Mouse (Mus musculus) ZHBTc4 (cell line): ENCODE results near the gene Rpl41.
"Not testable (repeated sequence)": the region's sequence is repeated elsewhere in the genome, so short reads cannot be mapped to it uniquely, and the experiment has no call there.

Experiments used
- DNase-seq: peaks from one replicate; pipeline ENCODE4 v3.0.0-alpha.2; 2011; ENCODE audit warnings: low read depth, low spot score

Gene Rpl41

GRCm38 (mm10) chr10:128556286-128556685 lies 7.2 kb upstream of the Rpl41 start:
- peak; percentile 72 for DNase-seq

- not testable (repeated sequence) for DNase-seq
Measured at GRCm38 (mm10) chr10:128555567-128555966, 6.5 kb upstream of the Rpl41 start.

GRCm38 (mm10) chr10:128550144-128550823 lies 1.2 kb upstream of the Rpl41 start:
- not testable (repeated sequence) for DNase-seq

- not testable (repeated sequence) for DNase-seq
Measured at GRCm38 (mm10) chr10:128549682-128550057, 565 bp upstream of the Rpl41 start.

- DNase-seq = not testable (repeated sequence)
Measured at GRCm38 (mm10) chr10:128548051-128548791, 884 bp downstream of the Rpl41 start.

GRCm38 (mm10) chr10:128547361-128548032 lies 1.6 kb downstream of the Rpl41 start, which contains the start of gene Zc3h10:
Gene Zc3h10, minus strand, starts transcription at chr10:128547774.
- DNase-seq = peak; percentile 99

GRCm38 (mm10) chr10:128546787-128547186 lies 2.3 kb downstream of the Rpl41 start:
- no peak for DNase-seq

GRCm38 (mm10) chr10:128546361-128546760 lies 2.7 kb downstream of the Rpl41 start:
- DNase-seq = peak; percentile 86

GRCm38 (mm10) chr10:128545570-128545898 lies 3.6 kb downstream of the Rpl41 start:
- no peak for DNase-seq

GRCm38 (mm10) chr10:128544674-128545569 lies 4.2 kb downstream of the Rpl41 start:
- DNase-seq = no peak

- DNase-seq = no peak
Measured at GRCm38 (mm10) chr10:128544151-128544657, 4.9 kb downstream of the Rpl41 start.

GRCm38 (mm10) chr10:128543100-128543499 lies 6.0 kb downstream of the Rpl41 start:
- no peak for DNase-seq

- DNase-seq = peak; percentile 63
Measured at GRCm38 (mm10) chr10:128538340-128538870, 10.7 kb downstream of the Rpl41 start.

- peak; percentile 96 for DNase-seq
Measured at GRCm38 (mm10) chr10:128536266-128536940, 12.7 kb downstream of the Rpl41 start.

GRCm38 (mm10) chr10:128535624-128536265 lies 13.4 kb downstream of the Rpl41 start:
- no peak for DNase-seq

- no peak for DNase-seq
Measured at GRCm38 (mm10) chr10:128535206-128535605, 13.9 kb downstream of the Rpl41 start.

- no peak for DNase-seq
Measured at GRCm38 (mm10) chr10:128526366-128527356, 22.4 kb downstream of the Rpl41 start.

- DNase-seq = peak; percentile 99
Measured at GRCm38 (mm10) chr10:128525671-128526308, 23.3 kb downstream of the Rpl41 start, which contains the start of gene Esyt1. Gene Esyt1, minus strand, starts transcription at chr10:128525871.
